In genomic region chr14:17751911-17752310, GRCm38 (mm10) we compare ENCODE assay signal across 25 mouse cellular contexts.
A peak's percentile ranks its signal among the peaks of the same experiment; 100 is the strongest.
DNase-seq lines count a peak whose midpoint lies in the region; ATAC-seq lines count a peak whose summit lies in the region.
"Had no signal": no experiment of that assay in that cellular context is flagged by ENCODE, and none has a peak within 500 bp of the region (broad histone marks: within the 10 kb centered on the region; RNA-seq: fewer than 3 reads in every experiment).

No protein-coding gene starts in this region.

- H3K27ac ChIP-seq in embryonic facial prominence, embryonic 13.5 days, result 0 out of 2 replicates have a peak overlapping the region, but pooled peaks have one; percentile 4
- H3K27ac ChIP-seq in embryonic facial prominence, embryonic 10.5 days (replicated peaks), result no peak overlapping the region
- H3K27ac ChIP-seq in kidney, embryonic 14.5 days (ENCODE audit: low read depth, low read length), result no peak overlapping the region
- no peak overlapping the region for H3K27ac ChIP-seq in kidney, embryonic 16.5 days (ENCODE audit: low read length)
- no peak overlapping the region for H3K27ac ChIP-seq in embryonic facial prominence, embryonic 14.5 days (replicated peaks; ENCODE audit: low read depth, low read length)
- H3K27ac ChIP-seq: embryonic facial prominence, embryonic 15.5 days; forebrain, embryonic 10.5 days; forebrain, embryonic 12.5 days had no signal

- no peak overlapping the region for H3K4me3 ChIP-seq in embryonic facial prominence, embryonic 13.5 days
- H3K4me3 ChIP-seq in embryonic facial prominence, embryonic 10.5 days, result no peak overlapping the region
- no peak overlapping the region for H3K4me3 ChIP-seq in kidney, embryonic 14.5 days (ENCODE audit: low read length)
- no peak overlapping the region for H3K4me3 ChIP-seq in kidney, embryonic 16.5 days (ENCODE audit: low read length)
- H3K4me3 ChIP-seq in embryonic facial prominence, embryonic 14.5 days (ENCODE audit: low read depth, low read length), result no peak overlapping the region
- H3K4me3 ChIP-seq: embryonic facial prominence, embryonic 15.5 days; erythroblast, embryonic 14.5 days; forebrain, embryonic 10.5 days; forebrain, embryonic 12.5 days had no signal

- no peak overlapping the region for H3K4me2 ChIP-seq in embryonic facial prominence, embryonic 13.5 days
- no peak overlapping the region for H3K4me2 ChIP-seq in kidney, embryonic 14.5 days (replicated peaks; ENCODE audit: low read depth, low read length)
- no peak overlapping the region for H3K4me2 ChIP-seq in kidney, embryonic 16.5 days (replicated peaks; ENCODE audit: low read depth, low read length)
- H3K4me2 ChIP-seq in embryonic facial prominence, embryonic 14.5 days (ENCODE audit: low read depth, low read length), result no peak overlapping the region
- H3K4me2 ChIP-seq: embryonic facial prominence, embryonic 15.5 days; forebrain, embryonic 12.5 days had no signal

- no peaks in the 10 kb centered on the region for H3K36me3 ChIP-seq in embryonic facial prominence, embryonic 13.5 days
- H3K36me3 ChIP-seq in embryonic facial prominence, embryonic 10.5 days (replicated peaks), result no peaks in the 10 kb centered on the region
- no peaks in the 10 kb centered on the region for H3K36me3 ChIP-seq in kidney, embryonic 14.5 days (ENCODE audit: control insufficient read depth, insufficient read depth, low read length)
- H3K36me3 ChIP-seq in kidney, embryonic 16.5 days (ENCODE audit: insufficient read depth, low read length), result no peaks in the 10 kb centered on the region
- no peaks in the 10 kb centered on the region for H3K36me3 ChIP-seq in embryonic facial prominence, embryonic 14.5 days (ENCODE audit: control insufficient read depth, insufficient read depth, low read length)
- H3K36me3 ChIP-seq: embryonic facial prominence, embryonic 15.5 days; forebrain, embryonic 10.5 days; forebrain, embryonic 12.5 days had no signal

- no peak for ATAC-seq in embryonic facial prominence, embryonic 13.5 days (ENCODE audit: insufficient number of reproducible peaks, insufficient read depth, low FRiP score, low TSS enrichment, low read depth)
- ATAC-seq in kidney, embryonic 14.5 days (ENCODE audit: low FRiP score, low TSS enrichment), result peak; percentile 83; the same call in 1 of the 2 replicates
- ATAC-seq in kidney, embryonic 16.5 days (ENCODE audit: low FRiP score, low TSS enrichment), result peak; percentile 70; the same call in 1 of the 2 replicates
- 0 out of 2 replicates have a peak, but pooled peaks have one; percentile 30 for ATAC-seq in embryonic facial prominence, embryonic 14.5 days (ENCODE audit: low read depth)
- ATAC-seq: CD4-positive, CD25-positive, alpha-beta regulatory T cell, adult 4 months; forebrain, embryonic 14.5 days; forebrain, embryonic 16.5 days had no signal

- WGBS in embryonic facial prominence, embryonic 13.5 days, result 88% methylated on average over 1 of the region's 1 CpGs
- WGBS in embryonic facial prominence, embryonic 10.5 days, result 94% methylated on average over 1 of the region's 1 CpGs
- 48% methylated on average over 1 of the region's 1 CpGs for WGBS in kidney, embryonic 14.5 days
- 43% methylated on average over 1 of the region's 1 CpGs for WGBS in kidney, embryonic 16.5 days
- 92% methylated on average over 1 of the region's 1 CpGs for WGBS in embryonic facial prominence, embryonic 14.5 days

- H3K4me1 ChIP-seq in embryonic facial prominence, embryonic 13.5 days, result peaks cover 13% of the 10 kb centered on the region
- H3K4me1 ChIP-seq in embryonic facial prominence, embryonic 10.5 days, result peaks cover 19% of the 10 kb centered on the region
- no peaks in the 10 kb centered on the region for H3K4me1 ChIP-seq in kidney, embryonic 14.5 days (ENCODE audit: control insufficient read depth, insufficient read depth, low read length)
- no peaks in the 10 kb centered on the region for H3K4me1 ChIP-seq in kidney, embryonic 16.5 days (ENCODE audit: insufficient read depth, low read length)
- H3K4me1 ChIP-seq in embryonic facial prominence, embryonic 14.5 days (ENCODE audit: control insufficient read depth, insufficient read depth, low read length), result peaks cover 8% of the 10 kb centered on the region

- H3K27me3 ChIP-seq in embryonic facial prominence, embryonic 13.5 days, result no peaks in the 10 kb centered on the region
- H3K27me3 ChIP-seq in embryonic facial prominence, embryonic 10.5 days (replicated peaks; ENCODE audit: low read depth, poor library complexity, severe bottlenecking), result no peaks in the 10 kb centered on the region
- no peaks in the 10 kb centered on the region for H3K27me3 ChIP-seq in kidney, embryonic 14.5 days (ENCODE audit: control insufficient read depth, insufficient read depth, low read length)
- H3K27me3 ChIP-seq in kidney, embryonic 16.5 days (ENCODE audit: insufficient read depth, low read length), result no peaks in the 10 kb centered on the region
- no peaks in the 10 kb centered on the region for H3K27me3 ChIP-seq in embryonic facial prominence, embryonic 14.5 days (replicated peaks; ENCODE audit: control insufficient read depth, insufficient read depth, low read length)
- H3K27me3 ChIP-seq: CH12.LX; embryonic facial prominence, embryonic 15.5 days; forebrain, embryonic 12.5 days had no signal

- no peak for DNase-seq in embryonic facial prominence, embryonic 10.5 days (ENCODE audit: low spot score)
- DNase-seq in kidney, postnatal 36 days, result no peak
- DNase-seq in kidney, postnatal 25 days, result no peak
- no peak for DNase-seq in embryonic facial prominence, embryonic 14.5 days (ENCODE audit: low spot score)
- DNase-seq in testis, postnatal 14 days (ENCODE audit: low spot score), result no peak
- DNase-seq: adrenal gland, adult 2 months; adrenal gland, postnatal 10 days; adrenal gland, postnatal 25 days; B cell, adult 2 months; cerebellum, adult 11-12 months; cerebellum, adult 2 months; cerebellum, adult 9-10 months; cerebellum, postnatal 10 days; cerebellum, postnatal 25 days had no signal

- no peaks in the 10 kb centered on the region for H3K9me3 ChIP-seq in embryonic facial prominence, embryonic 13.5 days
- no peaks in the 10 kb centered on the region for H3K9me3 ChIP-seq in embryonic facial prominence, embryonic 10.5 days
- H3K9me3 ChIP-seq in kidney, embryonic 14.5 days (ENCODE audit: control insufficient read depth, low read length), result no peaks in the 10 kb centered on the region
- no peaks in the 10 kb centered on the region for H3K9me3 ChIP-seq in kidney, embryonic 16.5 days (ENCODE audit: low read length)
- no peaks in the 10 kb centered on the region for H3K9me3 ChIP-seq in embryonic facial prominence, embryonic 14.5 days (ENCODE audit: control insufficient read depth, low read length)
- H3K9me3 ChIP-seq: embryonic facial prominence, embryonic 15.5 days; forebrain, embryonic 10.5 days; forebrain, embryonic 12.5 days had no signal

- H3K9ac ChIP-seq in embryonic facial prominence, embryonic 13.5 days, result no peak overlapping the region
- no peak overlapping the region for H3K9ac ChIP-seq in kidney, embryonic 14.5 days (ENCODE audit: low read depth, low read length)
- H3K9ac ChIP-seq in kidney, embryonic 16.5 days (replicated peaks; ENCODE audit: low read length), result no peak overlapping the region
- no peak overlapping the region for H3K9ac ChIP-seq in embryonic facial prominence, embryonic 14.5 days (ENCODE audit: low read depth, low read length)
- H3K9ac ChIP-seq: embryonic facial prominence, embryonic 15.5 days; forebrain, embryonic 12.5 days had no signal
